Mouse (Mus musculus): ENCODE measurements around the gene AC161166.1.

AC161166.1 gene

DNA sequence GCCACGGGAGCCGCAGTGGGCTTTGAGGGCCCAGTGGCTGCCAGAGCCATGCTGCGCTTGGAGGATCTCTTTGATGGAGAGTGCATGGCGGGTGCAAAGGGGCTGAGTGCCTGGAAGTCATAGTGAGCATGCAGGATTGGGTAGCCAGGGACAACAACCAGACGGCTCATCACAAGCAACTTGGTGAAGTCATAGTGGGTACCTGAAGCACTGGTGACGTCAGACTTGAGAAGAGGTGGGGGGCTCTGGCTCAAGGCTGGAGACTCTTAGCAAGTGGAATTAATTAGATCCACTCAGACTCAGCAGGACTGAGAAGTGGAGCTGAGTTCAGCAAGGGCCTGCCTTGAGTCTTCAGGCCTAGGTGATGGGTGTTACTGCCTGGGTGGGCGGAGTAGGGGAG lies at the start of gene AC161166.1:
TSS of gene AC161166.1 (minus strand) at position 101 of the 400 bp plus-strand sequence.
- no peak for DNase-seq

DNA sequence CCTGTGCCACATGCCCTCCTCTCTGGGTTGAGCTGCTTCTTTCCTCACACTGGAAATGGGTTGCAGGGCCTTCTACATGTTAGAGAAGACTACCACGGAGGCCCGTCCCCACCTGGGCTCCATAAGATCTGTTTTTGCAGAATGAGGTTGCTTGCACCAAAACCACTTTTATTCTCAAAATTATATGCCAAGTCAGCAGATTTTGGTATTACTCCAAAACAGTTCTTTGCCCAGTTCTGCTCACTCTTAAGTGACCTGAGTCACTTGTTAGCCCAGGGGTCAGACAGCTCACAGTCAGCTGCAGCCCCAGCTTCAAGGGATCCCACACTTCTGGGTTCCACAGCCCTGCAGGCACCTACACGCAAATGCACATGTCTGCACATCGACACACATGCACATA lies 49.2 kb upstream of the AC161166.1 start:
- no peak for DNase-seq

DNA sequence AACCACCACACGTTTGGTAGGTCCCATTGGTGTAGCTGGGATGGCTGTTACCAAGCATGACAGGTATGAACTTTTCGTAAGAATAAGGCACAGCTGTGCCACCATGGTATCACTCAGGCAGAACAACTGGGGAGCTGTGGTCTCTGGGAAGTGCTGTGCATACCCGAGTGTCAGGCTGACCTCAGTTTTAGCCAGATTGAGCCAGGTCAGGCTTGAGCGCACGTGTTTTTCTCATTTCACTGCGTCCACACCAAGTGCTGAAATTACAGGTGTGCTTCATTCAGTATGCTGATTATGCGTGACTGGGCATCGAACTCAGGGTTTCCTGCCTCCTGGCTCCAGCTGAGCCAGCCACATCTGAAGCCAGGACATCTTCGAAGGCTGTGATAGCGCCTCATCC lies 43.5 kb upstream of the AC161166.1 start:
- no peak for DNase-seq

DNA sequence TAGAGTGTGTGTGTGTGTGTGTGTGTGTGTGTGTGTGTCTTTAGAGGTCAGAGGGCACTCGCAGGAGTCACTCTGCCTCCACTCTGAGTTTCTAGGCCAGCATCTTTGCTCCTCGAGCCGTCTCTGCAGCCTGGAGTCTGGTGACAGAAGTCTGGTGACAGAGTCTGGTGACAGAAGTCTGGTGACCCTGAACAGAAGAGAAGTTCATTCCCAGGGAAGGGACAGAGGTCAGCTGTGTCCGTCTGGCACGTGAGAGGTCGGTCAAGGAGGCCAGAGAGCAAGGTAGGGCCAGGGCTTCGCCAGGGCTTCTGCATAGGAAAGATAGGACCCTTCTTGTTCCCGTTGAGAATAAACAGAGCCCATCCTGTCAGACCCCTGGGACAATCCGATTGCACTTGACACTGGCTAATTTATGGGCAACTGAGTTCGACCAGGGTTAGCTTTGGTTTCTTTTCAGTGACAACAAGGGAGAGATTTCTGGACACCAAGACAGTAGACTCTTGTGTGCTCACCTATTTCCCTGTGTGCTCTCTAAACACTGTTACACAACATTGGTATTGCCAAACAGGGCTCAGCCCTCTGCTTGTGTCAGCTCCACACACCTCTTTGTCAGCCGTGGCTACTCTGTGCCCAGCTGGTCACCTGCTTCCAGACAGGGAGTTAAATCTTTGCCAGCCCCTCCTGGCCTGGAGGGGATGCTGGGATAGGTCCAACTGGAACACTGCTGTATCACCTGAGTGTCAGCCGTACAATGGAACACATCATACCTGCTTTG lies 39.9 kb upstream of the AC161166.1 start:
- DNase-seq = peak; percentile 92

DNA sequence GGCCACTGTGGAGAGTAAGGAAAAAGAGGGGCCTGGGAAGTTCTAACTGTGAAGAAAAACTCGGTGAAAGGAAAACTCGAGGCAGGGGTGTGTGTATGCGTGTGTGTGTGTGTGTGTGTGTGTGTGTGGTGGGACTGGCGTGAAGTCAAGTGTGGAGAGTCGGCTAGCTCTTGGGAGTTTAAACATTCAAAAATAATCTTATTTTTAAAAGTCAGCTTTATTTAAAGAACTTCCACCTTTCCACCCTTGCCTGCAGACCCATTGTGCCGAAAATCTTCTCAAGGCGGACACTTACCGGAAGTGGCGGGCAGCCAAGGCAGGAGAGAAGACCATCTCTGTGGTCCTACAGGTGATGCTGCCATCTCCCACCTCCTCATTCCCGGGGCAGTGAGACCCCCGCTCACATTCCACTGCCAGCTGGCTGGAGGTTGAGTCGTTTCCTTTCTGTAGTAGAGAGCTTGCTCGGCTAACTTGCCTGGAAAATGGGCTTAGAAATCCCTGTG lies 35.3 kb upstream of the AC161166.1 start:
- DNase-seq = no peak

DNA sequence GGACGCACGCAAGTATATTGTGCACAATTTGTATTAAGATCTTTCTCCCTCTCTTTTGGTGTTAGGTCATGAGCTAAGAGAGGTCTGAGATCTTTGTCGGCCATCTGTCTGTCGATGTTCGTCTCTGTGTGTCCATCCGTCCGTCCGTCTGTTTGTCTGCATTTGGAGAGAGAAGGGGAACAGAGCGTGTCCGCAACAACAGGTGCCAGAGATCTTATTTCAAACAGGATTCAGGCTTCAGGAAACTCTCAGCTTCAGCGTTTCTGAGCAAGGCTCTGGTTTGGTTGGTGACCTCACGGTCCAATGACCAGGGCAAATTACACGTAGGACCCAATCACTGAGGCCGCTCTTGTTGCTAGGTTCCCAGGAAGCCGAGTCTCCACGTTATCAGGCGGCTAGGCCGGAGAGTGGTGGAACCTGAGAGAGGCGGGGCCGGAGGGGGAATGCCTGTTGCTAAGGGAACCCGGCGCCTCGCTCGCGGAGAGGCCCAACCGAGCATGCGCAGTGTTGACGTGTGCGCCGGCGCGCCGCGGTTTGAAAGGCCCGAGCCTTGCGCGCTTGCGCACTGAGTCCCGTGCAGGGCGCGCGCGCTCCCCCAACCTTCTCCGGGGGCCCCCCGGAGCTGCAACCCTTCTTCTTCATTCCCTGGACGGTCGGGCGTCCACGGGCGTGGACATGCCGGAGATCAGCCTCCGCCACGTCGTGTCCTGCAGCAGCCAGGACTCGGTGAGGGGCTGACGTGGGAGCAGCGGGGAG lies 34.6 kb upstream of the AC161166.1 start:
- peak; percentile 100 for DNase-seq

DNA sequence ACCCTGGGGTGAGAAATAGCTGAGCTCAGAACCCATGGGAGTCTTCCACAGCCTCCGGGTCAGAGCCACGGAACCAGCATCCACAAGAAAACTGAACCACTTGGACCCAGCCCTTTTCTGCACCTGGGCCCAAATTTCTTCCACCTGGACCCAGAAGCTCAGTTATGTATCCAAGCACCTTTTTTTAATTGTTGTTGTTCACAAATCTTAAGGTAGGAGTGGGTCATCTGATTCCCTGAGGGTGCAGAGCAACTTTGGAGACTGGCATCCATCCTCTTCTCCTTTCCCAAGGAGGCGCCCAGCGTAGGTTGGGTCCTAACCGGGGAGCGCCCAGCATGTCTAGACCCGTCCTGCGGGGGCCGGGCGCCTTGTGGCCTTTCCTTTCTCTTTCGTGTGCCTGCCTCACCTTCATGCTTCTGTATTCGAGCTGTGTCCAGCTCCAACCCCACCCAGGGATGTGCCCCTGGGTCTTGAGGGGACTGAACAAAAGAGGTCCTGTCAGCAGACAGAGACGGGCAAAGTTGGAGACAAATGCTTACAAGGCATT lies 33.9 kb upstream of the AC161166.1 start, which contains the start of the genes Pinlyp and Xrcc1:
TSS of gene Pinlyp (minus strand) at position 51 of the 547 bp plus-strand sequence.
TSS of gene Xrcc1 (plus strand) at position 222 of the 547 bp plus-strand sequence.
- peak; percentile 92 for DNase-seq

DNA sequence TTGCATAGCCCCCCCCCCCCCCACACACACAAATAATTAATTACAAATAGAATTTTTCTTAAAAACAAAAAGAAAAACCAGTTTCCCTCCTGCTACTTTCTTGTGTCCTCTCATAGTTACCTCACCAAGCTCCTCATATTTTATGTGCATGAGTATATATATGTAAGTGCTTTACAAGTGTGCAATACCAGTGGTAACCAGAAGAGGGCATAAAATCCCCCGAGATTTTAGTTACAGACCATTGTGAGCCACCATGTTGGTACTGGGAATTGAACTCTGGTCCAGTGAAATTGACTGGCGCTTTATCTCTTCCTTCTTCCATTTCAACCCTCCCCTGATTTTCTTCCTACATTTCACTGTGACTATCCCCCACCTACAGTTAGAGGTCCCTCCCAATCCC lies 32.3 kb upstream of the AC161166.1 start:
- DNase-seq = no peak

DNA sequence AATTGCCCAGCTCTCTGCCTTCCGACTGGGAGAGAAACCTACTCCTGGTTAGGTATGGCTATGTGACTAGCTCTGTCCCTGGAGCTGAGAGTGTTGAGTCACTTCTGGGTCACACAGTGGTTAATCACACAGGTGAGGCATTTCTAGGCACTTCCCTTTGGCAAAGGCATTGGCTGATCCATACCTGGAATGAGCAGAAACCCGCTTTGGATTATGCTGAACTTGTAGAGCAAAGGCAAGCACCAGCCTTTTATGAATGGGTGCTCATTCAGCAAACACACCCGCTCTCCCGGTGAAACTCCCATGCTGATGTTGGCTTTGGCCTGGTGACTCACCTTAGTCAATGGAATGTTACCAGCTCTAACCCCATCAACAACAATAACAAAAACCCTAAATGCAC lies 27.4 kb upstream of the AC161166.1 start:
- no peak for DNase-seq

DNA sequence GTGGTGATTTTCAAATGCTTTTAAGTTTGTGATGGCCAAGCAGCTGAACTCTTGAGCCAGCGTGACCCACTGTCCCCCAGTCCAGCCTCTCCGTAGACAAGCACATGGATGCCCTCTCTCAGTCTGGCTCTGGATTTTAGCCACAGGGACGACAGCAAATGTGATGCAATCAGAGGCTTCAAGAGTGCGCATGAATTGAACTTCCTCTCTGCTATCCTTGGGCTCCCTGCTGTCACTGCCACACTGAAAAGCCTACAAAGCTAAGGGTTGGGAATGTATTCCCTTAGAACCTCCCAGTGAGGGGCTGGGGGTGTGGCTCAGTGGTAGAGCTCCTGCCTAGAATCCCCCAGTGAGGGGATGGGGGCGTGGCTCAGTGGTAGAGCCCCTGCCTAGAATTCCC lies 26.4 kb upstream of the AC161166.1 start:
- no peak for DNase-seq

DNA sequence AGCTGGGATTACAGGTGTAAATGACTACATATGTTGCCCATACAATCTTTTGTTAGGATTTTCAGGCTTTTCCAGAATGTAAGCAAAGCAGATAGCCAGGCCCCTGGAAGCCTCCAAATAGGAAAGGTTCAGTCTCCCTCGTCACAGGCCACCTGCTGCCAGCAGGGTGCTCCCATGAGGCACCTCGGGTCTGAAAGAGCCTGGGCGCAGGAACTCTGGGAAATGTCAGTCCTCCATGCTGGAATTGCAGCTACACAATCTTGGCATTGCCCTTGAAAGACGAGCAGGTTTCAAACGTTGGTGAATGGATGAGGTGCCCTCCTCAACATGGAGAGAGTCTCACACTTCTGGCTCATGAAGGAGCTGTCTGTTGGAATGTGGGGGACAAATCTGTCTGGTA lies 25.9 kb upstream of the AC161166.1 start:
- no peak for DNase-seq

DNA sequence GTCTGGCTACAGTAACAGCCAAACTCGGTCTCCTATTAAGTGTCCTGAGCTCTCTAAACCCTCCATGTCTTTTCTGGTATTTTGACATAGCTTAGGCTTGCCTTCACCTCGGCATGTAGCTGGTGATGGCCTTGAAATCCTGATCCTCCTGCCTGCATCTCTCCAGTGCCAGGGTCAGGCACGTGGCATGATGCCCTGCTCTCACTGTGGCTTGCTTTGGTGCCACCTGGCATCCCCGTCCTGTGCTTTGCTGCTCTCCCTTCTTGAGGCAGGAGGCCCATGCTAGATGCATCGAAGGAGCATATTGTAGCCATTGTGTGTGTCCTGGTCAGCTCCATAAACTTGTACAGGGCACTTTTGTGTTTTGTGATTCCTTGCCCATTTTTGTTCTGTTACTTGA lies 25.3 kb upstream of the AC161166.1 start:
- DNase-seq = no peak

DNA sequence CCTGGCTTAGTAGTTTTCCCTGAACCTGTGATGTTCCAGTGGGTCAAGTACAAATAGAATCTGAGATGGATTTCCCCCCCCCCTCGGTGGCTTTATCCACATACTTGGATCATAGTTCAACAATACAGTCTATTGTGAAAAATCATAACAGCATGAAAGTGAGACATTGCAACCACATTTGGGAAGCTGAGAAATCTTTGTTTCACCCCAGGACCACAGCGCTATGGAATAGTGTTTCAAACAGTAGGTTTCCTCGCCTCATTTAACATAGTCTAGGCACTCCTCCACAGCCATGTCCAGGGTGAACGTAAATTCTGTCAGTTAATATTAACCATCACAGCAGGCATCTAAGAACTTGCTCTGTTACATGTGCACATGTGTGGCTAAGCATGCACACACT lies 24.8 kb upstream of the AC161166.1 start:
- no peak for DNase-seq

DNA sequence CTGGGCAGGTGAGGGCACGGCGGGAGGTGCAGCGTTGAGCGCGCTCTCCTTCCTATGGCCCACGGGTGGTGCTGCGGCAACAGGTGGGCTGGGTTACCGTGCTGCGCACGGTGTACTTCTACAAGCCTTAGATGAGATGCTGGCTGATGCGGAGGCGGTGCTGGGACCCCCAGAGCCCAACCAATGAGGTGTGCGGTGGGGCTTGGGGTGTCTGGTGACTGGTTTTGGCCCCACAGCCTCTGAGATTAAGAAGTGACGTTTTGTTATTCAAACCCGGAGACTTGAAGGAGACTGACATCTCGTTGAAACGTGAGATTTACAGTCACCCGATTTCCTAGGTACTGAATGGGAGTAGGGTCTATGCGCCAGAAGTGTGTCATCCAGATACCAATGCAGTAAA lies 22.0 kb upstream of the AC161166.1 start:
- DNase-seq = no peak

DNA sequence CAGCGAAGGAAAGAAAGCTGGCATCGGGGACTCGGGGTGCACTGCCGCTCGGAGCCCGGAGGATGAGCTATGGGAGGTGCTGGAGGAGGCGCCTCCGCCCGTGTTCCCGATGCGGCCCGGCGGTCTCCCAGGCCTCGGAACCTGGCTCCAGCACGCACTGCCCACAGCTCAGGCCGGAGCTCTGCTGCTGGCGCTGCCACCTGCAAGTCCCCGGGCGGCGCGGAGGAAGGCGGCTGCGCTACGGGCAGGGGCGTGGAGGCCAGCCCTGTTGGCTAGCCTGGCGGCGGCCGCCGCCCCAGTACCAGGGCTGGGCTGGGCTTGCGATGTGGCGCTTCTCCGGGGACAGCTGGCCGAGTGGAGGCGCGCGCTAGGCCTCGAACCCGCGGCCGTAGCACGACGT lies 21.6 kb upstream of the AC161166.1 start:
- no peak for DNase-seq

DNA sequence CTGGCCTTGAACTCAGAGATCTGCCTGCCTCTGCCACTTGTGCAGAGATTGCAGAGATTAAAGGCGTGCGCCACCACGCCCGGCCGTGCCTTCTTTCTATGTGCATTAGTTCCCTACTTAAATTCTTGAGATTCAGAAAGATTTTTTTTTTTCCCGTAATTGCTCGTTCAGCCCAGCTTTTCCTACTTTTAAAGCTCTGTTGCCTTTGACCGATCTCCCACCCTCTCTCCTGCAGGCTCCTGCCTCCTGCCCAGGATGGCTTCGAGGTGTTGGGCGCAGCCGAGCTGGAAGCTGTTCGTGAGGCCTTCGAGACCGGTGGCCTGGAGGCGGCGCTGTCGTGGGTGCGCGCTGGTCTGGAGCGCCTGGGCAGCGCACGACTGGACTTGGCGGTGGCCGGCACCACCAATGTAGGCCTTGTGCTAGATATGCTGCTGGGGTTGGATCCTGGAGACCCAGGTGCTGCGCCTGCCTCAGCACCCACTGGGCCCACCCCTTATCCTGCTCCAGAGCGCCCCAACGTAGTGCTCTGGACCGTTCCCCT lies 20.8 kb upstream of the AC161166.1 start:
- no peak for DNase-seq

DNA sequence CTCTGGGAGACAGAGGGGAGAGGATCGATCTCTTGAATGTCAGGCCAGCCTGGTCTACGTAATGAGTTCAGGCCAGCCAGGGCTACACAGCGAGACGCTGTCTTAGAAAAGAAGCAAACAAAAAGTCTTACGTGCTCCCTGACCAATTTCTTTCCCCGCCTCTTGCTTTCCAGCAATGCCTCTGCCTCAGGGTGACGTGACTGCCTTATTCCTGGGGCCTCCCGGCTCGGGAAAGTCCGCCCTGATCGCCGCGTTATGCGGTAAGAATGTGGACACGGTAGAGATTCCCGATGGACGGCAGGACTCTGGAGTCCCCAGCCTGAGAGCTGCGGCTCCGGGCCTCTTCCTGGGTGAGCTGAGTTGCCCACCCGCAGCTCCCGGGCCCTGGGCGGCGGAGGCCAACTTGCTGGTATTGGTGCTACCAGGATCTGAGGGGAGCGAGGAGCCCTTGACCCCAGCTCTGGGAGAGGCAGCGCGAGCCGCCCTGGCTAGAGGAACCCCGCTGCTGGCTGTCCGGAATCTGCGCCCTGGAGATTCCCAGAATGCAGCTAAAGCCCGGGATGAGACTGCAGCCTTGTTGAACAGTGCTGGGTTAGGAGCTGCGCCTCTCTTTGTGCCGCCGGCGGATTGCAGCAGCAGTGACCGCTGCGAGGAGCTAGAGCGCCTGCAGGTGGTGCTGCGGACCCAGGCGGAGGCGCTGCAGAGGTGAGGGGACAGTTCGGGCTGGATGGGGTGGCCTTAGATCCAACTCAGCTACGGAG lies 19.1 kb upstream of the AC161166.1 start:
- peak; percentile 96 for DNase-seq

DNA sequence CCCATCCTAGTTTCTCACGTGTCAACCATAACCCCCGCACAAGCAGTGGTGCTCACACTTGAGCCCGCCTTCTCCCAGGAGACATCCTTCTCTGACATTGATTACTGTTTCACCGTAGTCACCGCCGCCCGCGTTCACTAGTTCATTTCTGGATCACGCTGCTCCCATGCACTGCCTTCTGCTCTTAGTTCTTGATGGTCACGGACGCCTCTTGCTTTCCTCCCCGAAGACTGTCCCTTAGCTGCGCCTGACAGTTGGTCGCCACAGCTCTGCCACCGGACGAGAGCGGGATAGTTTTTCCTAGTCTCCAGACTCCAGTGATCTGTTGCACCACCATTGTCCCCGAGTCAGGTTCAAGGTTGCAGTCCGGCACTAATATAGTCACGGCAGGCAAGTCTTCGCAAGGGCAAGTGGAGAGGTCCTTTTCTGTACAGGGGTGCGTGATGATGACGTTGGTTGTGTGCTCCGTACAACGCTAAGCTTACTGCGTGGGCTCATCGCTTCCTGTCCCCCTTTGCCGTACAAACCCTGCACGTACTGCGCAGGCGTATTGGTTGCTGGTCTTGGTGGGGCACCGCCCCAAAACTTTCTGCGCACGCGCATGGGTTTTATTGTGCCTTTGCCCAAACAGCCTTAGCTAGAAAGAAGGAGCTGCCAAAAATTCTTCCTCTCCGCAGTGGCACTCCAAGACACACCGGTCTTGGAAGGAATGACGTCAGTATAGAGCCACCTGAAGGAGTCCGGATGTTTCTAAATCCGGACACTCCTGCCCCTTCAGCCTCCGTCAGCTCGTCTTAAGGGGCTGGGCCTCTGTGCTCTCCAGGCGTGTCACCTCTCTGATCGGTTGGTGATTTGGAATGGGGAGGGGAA lies 18.0 kb upstream of the AC161166.1 start, which contains the start of gene Irgq:
TSS of gene Irgq (plus strand) at position 628 of the 870 bp plus-strand sequence.
- peak; percentile 100 for DNase-seq

DNA sequence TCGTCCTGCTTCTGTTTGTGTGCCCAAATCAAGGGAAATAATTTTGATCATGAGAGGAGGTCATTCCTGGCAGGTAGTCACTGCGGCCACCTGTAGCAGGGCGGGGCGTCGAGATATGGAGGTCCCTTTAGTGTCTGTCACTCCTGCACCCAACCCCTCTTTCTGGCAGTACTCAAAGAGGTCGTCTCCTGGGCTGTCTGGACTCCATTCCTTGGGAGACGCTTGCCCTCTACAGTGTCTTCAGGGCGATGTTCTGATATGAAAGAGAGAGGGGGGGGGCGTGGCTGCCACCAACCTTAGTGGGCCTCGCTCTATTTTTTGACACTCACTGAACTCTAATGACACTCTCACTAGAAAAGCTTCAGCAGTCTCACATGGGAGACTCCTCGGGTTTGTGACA lies 17.3 kb upstream of the AC161166.1 start:
- peak; percentile 93 for DNase-seq

DNA sequence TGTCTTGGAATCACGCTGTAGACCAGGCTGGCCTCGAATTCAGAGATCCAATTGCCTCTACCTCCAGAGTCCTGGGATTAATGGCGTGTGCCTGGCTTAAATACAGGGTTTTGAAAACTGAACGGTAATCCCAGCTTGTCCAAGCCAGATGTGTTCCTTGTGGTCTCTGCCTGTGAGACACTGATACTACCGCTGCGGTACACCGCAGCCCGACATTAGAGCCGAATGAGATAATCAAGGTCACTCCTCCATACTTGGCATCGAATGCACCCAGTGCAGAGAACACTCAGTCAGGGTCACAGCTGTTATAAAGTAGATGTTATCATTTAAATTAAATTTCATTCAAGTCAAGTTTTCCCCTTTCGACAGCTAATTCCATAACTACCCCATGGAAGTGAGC lies 16.6 kb upstream of the AC161166.1 start:
- no peak for DNase-seq

DNA sequence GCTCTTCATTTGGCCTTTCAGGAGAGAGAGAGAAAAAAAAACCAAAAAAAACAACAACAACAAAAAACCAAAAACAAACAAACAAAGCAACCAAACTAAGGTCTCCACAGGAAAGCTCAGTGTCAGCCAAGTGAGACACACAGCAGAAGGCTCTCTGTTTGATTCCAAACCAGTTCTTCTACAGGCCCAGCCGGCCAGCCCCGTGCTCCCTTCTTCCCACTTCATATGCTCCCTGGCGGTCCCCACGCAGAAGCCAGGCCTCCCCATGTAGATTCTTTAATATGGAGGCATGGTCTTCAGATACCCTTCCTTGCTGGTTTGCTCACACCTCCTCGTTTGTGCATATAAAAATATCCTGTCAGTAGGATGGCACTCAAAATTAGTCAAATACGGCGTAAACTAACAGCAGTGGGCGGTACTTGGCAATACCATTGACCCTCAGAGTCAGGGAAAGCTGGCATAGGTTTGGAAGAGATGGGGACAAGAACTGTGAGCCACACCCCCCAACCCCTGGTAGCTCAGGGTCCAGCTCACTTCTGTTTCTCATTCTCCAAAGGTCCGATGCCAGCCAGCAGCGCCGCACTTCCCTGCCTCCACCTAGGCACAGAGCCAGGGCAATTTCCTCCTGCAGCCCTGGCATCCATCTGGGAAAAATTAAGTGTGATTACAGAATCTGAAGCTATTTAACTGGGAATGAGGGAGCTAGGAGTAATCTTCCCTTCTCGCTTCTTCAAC lies 13.6 kb upstream of the AC161166.1 start:
- DNase-seq = no peak
